Mouse (Mus musculus) gastrocnemius, postnatal 10 days (tissue): ENCODE data around the gene Gsx1. TPM values are rescaled to one million over a fixed set of nuclear protein-coding genes. Genes with fewer than 3 reads are reported as not detected.

ENCODE experiments used
- DNase-seq: peaks from one replicate; pipeline ENCODE4 v3.0.0; 2021; ENCODE audit warnings: mixed read lengths
- long read RNA-seq, 2 experiments: library from polyadenylated mRNA; stranded (forward); transcript quantifications; one replicate each; pipeline ENCODE4 v2.0.0; 2021
- total RNA-seq, 2 experiments: library from RNA; stranded (reverse); gene quantifications; 2 replicates each; pipeline ENCODE4 v1.2.3; 2021

Gsx1 gene
- total RNA-seq: not detected
- long read RNA-seq, experiment 1: 0 reads
- long read RNA-seq, experiment 2: 0 reads

DNA sequence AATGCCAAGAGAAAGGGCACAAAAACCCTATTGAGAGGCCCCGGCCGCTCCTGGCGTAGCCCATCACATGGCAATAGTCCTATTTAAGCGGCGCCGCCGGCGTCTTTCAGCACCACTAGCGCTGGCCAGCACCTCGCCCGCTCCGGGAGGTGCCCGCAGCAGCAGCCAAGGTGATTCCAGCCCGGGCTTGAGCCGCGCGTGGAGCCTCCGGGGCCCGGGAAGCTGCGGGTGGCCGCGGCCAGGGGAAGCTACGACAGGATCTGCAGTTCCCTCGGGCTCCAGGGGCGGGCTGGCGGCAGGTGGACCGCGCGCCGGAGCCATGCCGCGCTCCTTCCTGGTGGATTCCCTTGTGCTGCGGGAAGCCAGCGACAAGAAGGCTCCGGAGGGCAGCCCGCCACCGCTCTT lies at the start of gene Gsx1:
TSS of gene Gsx1 (plus strand) at position 126 of the 405 bp plus-strand sequence.
- peak; percentile 64 for DNase-seq

DNA sequence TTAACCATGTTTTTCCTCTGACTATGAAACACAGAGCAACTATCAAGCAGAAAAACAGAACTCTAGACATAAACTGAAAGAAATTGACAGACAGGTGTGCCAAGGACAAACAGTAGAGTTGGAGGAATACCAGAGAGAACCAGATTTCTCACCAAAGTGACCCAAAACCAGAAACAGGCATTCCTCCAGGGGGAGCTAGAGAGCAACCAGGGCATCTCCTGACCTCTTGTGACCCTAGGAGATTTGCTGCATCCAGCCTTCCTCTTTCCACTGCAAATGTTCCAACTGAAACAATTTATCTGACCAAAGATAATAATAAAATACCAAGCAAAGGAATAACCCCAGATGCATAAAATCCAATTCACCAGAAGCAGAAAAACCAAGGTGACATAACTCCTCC lies 41.2 kb upstream of the Gsx1 start:
- DNase-seq: no peak

DNA sequence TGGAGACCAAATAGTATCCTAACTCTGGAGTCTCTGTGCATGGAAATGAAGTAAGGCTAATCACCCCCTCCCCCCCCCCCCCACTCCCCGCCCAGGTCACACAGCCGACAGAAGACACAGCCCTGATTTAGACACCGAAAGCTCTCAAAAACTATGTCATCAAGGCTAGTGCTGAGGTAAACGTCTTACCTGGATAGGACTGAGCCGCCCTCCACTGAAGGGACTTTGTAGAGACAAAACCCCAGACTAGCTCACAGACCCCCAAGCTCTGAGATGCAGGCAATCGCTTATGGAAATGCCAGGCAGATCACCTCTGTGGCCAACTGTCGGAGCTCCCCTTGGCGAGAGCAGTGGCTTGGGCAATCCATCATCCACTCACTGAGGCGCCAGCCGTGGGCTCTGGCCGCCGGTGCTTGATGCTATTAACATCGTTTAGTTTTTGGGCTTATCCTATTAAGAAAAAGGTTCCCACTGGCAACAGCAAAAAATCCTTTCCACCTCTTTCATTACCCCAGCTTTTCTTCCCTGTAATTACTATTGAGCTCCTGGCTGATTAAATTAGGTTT lies 33.6 kb upstream of the Gsx1 start:
- no peak for DNase-seq

DNA sequence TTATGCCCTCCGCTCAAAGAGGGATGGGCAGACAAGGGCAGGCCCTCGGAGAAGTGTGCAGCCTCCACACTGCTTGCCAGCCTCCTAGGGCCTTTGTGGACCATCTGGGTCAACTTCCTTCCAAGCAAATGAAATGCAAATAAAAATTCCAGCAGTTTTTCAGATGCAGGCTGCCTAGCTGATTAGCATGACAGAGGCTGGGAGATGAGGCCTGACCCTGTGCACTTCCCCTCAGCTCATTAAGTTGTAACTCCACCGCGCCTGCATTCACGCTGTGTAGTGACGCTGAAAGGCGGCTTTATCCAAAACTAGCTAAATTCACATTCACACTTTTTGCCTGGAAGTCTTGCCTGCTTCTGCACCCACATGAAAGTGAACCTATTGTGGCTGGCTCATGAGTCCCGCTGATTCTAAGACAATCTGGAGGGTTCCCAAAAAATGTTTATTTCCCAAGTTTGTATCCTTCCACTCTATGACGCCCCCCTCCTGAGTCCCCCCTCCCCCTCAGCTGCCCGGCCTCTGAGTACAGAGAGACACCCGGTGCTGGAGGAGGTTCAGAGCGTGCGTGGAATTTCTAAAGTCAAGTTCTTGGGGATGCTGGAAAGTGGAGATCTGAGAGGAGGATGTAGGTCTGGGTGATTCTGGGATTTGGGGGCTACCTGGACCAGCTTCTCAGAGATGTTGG lies 32.9 kb upstream of the Gsx1 start:
- no peak for DNase-seq

DNA sequence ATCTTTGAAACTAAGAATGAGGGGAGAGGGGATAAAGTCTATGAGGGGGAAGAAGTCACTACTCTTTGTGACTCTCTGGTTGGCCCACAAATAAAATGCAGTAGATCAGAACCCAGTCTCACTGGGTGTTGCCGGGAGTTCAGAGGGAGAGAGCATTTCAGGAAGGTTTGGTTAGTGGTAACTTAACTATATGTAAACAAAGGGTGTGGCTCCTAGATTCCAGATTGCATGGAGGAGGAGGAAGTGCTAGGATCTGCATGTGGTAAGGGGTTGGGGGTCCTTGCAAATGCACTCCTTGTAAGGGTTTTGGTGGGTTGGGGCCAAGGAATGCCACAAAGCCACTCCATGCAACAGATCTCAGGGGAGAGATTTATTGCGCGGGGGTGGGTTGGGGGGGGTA lies 32.1 kb upstream of the Gsx1 start:
- no peak for DNase-seq

DNA sequence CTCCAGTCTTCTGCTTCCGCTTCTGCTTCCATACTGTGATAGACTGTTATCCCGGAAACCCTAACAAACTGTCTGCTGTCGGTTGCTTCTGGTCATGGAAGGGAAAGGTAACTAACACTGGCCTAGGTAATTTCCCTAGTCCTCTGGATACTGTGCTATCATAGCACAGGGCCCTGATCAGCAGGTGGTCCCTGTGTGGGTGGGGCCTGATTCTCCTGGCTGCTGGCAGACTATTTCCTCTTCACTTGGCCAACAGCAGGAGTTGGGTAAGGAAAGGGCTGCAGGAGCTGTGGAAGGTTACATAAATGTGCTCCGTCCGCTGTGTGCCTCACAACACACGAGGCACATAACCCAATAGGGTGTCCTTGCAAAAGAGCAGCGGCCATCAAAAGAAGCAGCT lies 31.1 kb upstream of the Gsx1 start:
- DNase-seq: no peak

DNA sequence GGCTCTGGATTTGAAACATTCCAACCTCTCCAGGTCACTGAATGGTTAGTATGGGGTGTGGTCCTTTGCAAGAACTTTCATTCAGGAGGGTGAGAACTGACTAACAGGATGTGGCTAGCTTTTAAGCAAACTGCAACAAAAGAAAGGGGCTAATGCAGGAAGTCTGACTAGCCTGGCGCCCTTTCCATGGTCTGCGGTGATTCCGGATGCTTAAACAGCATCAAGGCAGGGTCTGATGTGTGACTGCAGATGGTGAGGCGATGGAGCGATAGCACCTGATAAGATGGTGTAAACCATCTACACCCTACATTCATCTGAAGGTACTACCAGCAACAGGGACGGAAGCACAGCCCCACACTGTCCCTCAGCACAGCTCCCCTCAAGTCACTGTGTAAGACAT lies 29.2 kb upstream of the Gsx1 start:
- DNase-seq: no peak

DNA sequence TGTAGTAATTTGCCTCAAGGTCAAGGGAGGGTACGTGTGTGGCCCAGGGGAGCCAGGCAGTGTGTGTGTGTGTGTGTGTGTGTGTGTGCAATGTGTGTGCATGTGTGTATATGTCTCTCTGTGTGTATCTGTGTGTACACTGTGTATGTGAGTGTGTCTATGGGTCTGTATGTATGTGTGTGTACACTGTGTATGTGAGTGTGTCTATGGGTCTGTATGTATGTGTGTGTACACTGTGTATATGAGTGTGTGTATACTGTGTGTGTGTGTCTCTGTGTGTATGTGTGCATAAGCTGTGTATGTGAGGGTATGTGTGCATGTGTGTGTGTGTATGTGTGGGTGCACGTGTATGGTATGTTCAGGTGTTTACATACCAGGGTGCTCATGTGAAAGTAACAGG lies 28.7 kb upstream of the Gsx1 start:
- DNase-seq: no peak

DNA sequence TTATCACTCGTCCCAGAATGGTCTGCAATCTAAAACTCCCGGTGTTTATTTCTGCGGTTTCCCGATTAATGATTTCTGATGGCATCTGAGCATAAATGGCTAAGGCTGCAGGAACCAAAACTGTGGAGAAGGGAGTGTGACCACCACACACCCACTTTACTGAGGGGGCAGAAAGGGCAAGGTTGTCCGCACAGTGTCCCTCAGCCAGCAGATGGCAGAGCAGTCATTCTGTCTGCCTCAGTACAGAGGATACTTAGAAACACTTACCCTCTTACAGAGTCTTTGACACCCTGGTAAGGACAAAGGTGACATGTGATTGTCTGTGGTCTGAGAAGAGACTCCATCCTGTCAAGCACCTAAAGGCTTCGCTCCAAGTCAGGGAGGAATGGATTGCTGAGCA lies 23.4 kb upstream of the Gsx1 start:
- no peak for DNase-seq

DNA sequence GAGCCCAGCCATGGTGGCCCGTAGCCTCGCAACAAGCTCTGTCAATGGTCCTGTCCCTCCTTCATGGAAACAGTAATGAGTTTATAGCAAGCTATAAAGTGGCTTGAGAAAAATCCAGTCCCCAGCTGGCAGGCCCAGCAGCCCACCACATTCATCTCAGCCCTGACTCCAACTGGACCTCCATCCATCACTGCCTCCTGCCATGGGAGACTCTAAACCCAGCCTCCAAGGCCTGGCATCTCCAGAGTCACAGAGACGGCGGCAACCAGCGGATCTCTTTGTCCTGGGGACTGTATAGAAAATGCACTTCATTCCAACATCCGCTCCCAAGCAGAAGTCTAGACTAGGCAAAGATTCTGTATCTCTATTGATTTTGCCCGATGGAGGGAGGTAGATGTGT lies 18.4 kb upstream of the Gsx1 start:
- DNase-seq: no peak

DNA sequence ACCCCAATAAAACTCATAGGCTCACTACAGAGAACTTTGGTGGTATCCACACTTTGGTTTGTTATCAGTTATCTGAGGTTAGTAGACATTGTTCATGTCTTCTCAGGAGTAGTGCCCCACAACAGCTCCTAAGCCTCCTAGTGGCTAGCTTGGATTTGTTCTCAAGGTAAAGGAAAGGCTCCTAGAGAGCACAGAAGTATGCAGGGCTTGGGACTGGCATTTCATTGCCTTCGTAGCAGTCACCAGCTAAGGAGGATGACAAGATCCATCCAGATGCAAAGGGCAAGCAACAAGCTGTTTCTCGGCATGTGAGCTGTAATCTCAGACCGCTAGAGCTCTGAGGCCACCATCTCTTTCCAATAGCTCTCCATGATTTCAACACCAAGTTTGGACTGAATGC lies 14.4 kb upstream of the Gsx1 start:
- DNase-seq: no peak

DNA sequence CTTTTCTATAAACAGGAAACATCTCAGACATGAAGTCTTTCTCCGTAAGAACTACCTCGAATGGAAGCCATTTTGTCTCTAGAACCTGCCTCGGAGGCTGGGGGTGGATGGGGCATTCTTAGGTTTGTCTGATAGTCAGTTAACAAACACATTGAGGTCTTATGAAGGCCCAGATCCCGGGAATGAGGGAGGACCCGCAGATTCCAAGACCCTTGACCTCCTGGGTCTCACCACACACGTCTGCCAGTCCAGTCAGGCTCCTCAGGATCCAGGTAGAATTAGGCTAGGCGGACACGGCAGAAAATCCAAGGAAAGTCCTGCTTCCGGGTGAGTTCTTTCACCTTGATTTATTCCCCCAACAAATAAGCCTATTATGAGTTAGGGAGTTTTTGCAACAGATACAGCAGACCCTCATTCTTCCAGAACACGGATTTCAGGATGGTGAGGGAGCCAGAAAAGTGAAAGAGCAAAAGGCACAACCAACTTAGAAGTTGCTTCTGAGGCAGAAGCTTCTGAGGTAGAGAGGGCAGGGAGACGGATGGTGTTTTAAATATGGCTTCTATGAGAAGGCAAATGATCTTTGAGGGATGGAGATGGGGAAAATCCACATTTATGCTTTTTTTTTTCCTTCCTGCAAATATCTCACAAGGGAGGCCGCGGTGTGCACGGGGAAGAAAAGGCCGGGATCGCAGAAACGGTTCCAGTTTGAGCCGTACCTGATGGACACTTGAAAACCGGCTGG lies 3.2 kb upstream of the Gsx1 start:
- no peak for DNase-seq

DNA sequence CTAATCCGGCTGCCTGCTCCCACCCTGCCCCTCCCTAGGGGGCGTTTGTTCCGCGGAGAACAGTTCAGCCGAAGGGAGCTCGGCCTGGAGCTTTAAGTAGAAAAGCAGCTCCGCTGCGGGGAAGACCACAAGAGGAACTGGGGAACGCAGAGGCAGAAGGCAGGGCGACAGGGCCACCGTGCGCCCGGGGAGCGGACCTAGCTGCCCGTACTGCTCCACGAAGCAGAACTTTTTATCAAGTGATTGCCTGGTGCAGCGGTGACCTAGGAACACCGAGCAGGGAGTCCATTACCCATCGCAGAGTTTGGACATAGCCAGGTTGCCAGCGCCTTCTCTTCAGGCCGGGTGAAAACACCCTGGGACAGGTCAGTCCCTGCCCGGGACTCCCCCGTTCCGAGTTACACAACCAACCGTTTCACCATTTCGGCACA lies 2.5 kb upstream of the Gsx1 start:
- DNase-seq: no peak

DNA sequence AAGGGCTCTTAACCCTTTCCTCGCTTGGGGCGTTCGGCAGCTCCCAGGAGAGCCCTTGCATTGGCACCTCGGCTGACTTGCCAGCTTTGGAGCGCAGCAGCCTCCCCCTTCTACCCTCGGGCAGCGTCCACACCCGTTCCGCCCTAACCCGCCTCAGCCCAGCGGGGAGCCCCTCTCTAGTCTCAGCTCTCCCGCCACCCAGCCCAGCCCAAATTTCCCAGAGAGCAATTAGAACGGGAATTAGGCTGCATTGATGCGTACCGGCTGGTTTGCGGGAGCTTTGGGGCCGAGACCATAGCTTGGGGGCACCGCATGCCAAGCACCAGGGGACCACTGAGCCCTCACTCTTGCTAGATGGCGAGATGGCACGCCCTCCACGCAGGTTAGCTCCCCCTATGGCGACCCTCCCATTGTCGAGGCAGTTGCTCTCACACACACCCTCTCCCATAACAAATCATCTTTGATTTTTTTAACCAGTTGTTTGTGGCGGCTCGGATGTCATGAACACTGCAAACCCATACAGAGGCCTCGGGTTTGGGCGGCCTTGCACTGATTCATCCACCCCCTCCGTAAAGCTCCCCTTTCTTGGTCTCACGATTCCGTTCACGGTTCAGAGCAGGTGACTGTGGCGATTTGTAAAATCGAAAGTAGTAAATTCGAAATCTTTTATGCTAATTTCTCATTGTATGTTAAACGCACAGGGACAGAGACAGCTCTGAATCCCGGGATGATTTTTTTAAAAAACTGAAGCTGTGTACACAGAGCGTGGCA lies 1.5 kb upstream of the Gsx1 start:
- DNase-seq: no peak

DNA sequence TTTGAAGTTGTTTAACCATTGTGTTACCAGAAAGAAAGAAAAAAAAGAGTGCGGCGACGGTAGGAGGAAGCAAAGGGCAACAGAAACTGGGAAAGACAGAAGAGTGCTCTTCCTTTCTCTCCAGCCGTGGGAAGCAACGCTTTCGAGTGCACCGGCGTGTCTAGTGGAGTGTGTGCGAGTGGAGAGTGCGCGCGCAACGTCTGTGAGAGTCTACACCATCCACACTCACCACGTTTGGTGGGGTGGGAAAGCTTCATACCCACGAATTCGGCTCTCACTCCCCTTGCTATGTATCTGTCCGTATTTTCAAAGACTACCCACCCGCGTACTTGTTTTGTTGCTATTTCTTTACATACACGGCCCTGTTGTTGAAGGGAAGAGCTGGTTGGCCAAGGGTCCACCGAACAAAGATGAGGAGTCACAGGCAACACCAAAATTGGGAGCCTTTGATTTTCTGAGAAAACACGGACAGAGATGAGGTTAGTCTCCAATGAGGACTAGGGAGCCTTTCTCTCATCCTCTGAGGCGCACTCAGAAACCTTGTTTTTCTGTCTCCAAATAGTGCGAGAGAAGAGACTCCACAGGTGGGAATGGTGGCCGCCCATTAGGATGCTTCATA lies 835 bp upstream of the Gsx1 start:
- no peak for DNase-seq

DNA sequence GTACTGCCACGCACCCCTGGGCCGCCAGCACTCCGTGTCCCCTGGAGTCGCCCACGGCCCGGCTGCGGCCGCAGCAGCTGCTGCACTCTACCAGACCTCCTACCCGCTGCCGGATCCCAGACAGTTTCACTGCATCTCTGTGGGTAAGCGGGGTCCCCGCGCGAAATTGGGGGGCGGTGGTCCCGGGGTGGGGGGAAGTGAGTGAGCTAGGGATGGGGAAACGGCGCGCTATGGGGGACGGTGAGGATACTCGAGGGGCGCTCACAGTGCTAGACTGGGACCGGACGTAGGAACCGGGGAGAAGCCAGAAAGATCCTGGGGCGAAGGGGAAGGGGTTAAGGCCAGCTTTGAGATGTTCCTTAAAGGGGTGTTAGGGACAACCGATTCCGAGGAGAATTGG lies 660 bp downstream of the Gsx1 start:
- DNase-seq: no peak

DNA sequence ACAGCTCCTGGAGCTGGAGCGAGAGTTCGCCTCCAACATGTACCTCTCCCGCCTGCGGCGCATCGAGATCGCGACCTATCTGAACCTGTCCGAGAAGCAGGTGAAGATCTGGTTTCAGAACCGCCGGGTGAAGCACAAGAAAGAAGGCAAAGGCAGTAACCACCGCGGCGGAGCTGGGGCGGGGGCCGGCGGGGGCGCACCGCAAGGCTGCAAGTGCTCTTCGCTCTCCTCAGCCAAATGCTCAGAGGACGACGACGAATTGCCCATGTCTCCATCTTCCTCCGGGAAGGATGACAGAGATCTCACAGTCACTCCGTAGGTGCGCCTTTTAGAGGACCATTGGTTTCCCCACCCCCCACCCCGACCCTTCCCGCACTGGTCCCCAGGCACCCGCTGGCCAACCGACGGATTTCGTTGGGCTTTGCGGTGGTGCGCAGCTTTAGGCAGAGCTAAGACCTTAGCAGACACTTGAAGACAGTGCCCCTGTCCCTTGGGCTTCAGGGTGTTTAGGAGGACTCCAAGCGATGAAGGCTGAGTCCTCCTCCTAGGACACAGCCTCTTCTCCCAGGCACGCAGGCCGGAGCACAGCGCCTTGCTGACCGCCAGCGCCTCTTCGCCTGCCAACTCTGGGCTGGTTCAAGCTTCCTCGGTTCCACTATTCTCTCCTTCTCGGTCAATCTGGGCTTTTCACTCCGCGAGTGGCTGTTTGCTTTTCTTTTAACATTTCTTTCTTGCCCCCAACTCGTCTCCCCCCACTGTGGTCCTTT lies 1.5 kb downstream of the Gsx1 start:
- DNase-seq: no peak

DNA sequence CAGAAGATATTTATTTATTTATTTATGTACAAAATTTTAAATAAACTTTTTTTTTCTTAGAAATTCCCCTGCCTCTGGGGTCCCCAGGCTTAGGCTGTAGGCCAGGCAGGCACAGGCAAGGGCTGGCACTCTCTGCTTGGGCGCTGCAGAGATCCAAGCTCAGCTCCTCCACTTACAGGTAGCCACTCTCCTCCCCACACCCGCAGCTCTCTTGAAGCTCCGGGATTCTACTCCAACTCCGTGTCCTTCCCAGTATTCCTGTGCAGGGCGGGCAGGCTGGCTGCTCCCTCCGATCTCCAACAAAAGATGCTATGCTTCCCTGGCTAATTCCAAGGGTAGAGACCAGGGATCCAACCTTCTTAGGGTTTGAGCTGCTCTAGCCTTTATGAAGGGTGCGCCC lies 2.4 kb downstream of the Gsx1 start:
- no peak for DNase-seq

DNA sequence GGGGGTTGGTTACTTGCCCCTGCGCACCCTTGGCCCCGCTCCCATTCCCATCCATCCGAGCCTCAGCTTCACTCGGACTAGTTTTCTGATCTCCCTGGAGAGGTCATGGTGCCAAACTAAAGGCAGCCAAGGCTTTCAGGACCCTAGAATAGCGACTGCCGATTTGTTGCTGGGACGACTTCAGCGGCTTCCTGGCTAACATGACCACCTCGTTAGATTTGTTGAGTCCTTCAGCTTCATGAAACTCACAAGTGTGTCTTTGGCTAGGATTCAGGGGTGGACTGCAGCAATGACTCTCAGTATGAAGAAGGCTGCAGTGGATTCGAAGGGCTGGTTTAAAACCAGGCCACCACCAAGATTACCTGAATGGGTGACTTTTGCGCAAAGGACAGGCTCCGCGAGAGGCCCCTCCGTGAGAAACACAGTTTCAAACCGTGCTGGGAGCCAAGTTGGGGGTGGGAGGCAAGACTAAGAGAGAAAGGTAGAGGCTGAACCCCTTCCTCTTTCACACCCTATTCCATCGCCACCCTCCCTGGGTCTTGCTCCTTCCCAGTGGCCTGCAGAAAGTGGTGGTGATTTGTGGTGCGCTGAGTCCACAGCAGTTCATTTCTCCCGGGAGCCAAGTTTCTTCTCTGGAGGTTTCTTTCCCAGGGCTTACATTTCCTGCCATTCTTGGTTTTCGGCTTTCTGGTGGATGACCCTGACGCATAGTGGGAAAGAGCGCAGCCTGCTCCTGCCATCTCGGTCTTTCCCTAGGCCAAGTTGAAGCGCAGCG lies 3.5 kb downstream of the Gsx1 start:
- no peak for DNase-seq

DNA sequence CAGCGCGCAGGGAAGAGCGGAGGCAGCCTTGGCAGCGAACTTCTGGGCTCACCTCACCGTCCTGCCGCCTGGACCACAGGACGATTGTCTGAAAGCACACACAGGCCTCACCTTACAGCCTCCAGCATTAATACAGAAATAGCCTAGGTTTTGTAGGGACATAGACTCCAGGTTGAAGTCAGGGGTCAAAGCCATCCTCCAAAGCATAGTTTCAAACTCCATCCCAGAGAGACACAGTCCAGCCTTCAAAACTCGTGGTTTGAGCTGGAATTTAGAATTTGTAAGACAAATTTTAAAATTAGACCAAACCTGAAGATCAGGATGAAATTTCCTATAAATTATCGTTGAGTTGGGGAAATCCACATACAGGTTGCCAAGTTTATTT lies 4.1 kb downstream of the Gsx1 start:
- DNase-seq: no peak

DNA sequence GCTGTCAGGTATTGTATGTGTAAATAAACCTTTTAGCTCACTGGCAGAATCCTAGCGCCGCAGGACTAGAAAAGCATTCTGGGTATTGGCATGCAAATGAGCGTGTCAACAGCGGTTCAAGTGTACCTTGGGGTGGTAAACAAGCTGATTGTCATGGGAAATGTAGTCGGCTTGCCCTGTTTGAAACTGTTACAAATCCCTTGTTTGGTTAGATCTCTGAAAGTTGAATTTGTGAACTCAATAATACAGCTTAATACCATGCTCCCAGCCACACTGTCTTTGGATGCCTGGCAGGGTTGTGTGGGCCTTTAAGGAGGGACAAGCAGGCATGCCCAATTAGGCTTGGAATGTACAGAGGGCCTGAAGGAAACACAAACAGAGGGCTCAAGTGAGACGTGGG lies 16.4 kb downstream of the Gsx1 start:
- DNase-seq: no peak
